Mouse (Mus musculus) gastrocnemius, postnatal 36 days (tissue): ENCODE data around the gene Gon4l. TPM values are rescaled to one million over a fixed set of nuclear protein-coding genes. Genes with fewer than 3 reads are reported as not detected.

ENCODE experiments used
- total RNA-seq, 2 experiments: library from RNA; stranded (reverse); gene quantifications; 2 replicates each; pipeline ENCODE4 v1.2.3; 2021

Gon4l gene
- total RNA-seq, 2 experiments from 2014 or later, result 12.2 to 12.8 TPM

Other genes starting within 250 kb of the Gon4l start
- 10 to 100 TPM; 18.5 to 29.3 TPM for gene Arhgef2, start 229.3 kb upstream of the Gon4l start, total RNA-seq
- gene Rxfp4, start 182.1 kb upstream of the Gon4l start, total RNA-seq, result not detected
- 10 to 100 TPM; 19.9 to 25.0 TPM for gene Khdc4, start 149.4 kb upstream of the Gon4l start, total RNA-seq
- 10 to 100 TPM; 16.5 to 20.5 TPM for gene Rit1, start 118.4 kb upstream of the Gon4l start, total RNA-seq
- gene Syt11, start 60.1 kb upstream of the Gon4l start, total RNA-seq, result 1 to 10 TPM; 2.1 to 3.1 TPM
- 1 to 10 TPM; 7.6 to 7.9 TPM for gene Msto1, start 78.8 kb downstream of the Gon4l start, total RNA-seq
- gene Ash1l, start 115.4 kb downstream of the Gon4l start, total RNA-seq, result 10 to 100 TPM; 23.2 to 29.5 TPM
- gene Dap3, start 116.0 kb downstream of the Gon4l start, total RNA-seq, result 10 to 100 TPM; 62.4 to 76.1 TPM